Mouse (Mus musculus): ENCODE measurements around the gene Cdh23. TPM values are rescaled to one million over a fixed set of nuclear protein-coding genes. Genes with fewer than 3 reads are reported as not detected.

The Cdh23 gene
- polyA plus RNA-seq, 1 experiment from 2014 or later: 2.7 TPM

DNA sequence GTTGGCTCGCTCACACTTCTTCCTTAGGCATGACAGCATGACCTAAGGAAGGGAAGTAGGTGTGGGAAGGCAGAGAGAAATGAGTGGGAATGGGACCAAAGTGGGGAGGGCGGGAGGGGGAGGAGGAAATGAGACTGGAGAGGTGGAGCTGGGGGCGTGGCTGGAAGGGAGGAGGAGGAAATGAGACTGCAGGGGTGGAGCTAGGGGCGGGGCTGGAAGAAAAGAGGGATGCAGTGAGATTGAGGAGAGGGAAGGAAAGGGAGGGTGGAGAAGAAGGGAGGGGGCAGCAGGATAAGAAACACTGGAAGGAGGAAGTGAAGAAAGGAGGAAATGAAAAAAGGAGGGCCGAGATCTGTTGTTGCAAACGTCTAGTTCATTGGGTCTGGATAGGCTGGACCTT lies 5.3 kb downstream of the Cdh23 start:
- no peak overlapping the region for H3K27ac ChIP-seq (ENCODE audit: low read length)
- peaks cover 28% of the 10 kb centered on the region for H3K4me1 ChIP-seq (replicated peaks; ENCODE audit: control insufficient read depth, insufficient read depth, low read length)
- no peaks in the 10 kb centered on the region for H3K36me3 ChIP-seq (ENCODE audit: control insufficient read depth, insufficient read depth)
- no peak overlapping the region for H3K4me3 ChIP-seq (replicated peaks; ENCODE audit: low read length)
- H3K9ac ChIP-seq (replicated peaks; ENCODE audit: low read depth, low read length): no peak overlapping the region
- H3K4me2 ChIP-seq (ENCODE audit: low read length): no peak overlapping the region
- H3K27me3 ChIP-seq (replicated peaks; ENCODE audit: control insufficient read depth, insufficient read depth, low read length): peaks cover 32% of the 10 kb centered on the region
- ATAC-seq: no peak
- WGBS: 40% methylated on average over 6 of the region's 6 CpGs
- H3K9me3 ChIP-seq (ENCODE audit: control insufficient read depth, low read length): no peaks in the 10 kb centered on the region

DNA sequence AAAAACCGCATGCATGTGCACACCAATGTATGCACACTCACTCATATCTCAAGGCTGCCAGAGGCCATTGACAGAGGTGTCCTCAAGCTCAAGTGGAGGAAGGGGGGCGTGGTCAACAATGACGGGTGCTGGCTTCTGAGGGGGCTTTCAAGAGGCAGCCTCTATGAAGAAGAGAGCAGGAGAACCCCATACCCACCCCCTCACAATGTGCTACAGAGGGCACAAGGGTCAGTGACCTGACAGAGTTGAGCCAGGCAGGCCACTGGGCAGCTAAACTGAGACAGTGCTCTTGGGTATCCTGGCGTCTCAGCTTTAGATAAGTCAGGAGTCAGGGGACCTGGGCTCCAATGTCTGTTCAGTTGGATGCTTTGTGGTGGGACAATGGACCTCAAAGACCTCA lies 6.9 kb downstream of the Cdh23 start:
- 81% methylated on average over 4 of the region's 4 CpGs for WGBS
- Histone ChIP-seq H3K36me3 (ENCODE audit: control insufficient read depth, insufficient read depth) (no peaks in the 10 kb centered on the region), H3K4me3 (replicated peaks; ENCODE audit: low read length) (no peak overlapping the region), H3K9me3 (ENCODE audit: control insufficient read depth, low read length) (no peaks in the 10 kb centered on the region), H3K4me2 (ENCODE audit: low read length) (no peak overlapping the region), H3K27ac (ENCODE audit: low read length) (no peak overlapping the region), H3K4me1 (replicated peaks; ENCODE audit: control insufficient read depth, insufficient read depth, low read length) (peaks cover 32% of the 10 kb centered on the region), H3K27me3 (replicated peaks; ENCODE audit: control insufficient read depth, insufficient read depth, low read length) (peaks cover 48% of the 10 kb centered on the region), H3K9ac (replicated peaks; ENCODE audit: low read depth, low read length) (no peak overlapping the region)
- ATAC-seq: no peak

DNA sequence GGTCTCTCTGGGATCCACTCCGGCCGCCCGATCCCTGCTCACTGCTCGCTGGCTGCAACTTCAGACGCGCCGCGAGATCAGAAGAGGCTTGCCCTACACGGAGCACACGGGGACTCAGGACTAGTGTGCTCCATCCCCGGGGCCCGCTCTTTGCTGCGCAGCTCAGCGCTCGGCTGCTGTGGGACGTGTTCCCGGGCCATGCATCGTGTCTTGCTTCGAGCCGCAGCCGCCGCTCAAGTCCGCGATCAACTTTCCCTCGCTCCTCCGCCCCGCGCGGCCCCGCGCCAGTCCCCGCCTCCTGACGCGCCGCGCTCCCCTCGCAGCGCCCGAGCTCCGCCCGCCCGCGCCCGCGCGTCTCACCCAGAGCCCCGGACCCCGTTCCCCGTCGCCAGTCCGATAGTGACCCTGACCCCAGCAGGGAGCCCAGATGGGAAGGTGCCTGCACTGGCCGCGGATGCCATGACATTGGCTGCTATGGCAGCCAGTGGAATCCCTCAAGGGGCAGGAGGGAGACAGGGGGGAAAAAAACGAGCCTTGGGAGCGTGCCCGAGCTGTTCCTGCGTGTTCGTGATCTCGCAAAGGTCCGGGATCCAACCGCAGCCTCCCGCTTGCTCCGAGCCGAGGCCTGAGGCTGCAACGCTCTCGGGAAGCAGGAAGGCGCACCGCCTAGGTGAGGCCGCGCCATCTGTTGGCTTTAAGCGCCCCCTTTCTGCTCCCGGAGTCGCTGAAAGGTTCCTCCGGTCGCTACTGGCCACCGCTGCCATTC lies 9.1 kb downstream of the Cdh23 start:
- Histone ChIP-seq H3K4me3 (replicated peaks; ENCODE audit: low read length) (peak overlapping the region; percentile 78), H3K36me3 (ENCODE audit: control insufficient read depth, insufficient read depth) (no peaks in the 10 kb centered on the region), H3K9ac (replicated peaks; ENCODE audit: low read depth, low read length) (peak overlapping the region; percentile 73), H3K4me2 (ENCODE audit: low read length) (peak overlapping the region; percentile 100), H3K27me3 (replicated peaks; ENCODE audit: control insufficient read depth, insufficient read depth, low read length) (peaks cover 56% of the 10 kb centered on the region), H3K9me3 (ENCODE audit: control insufficient read depth, low read length) (no peaks in the 10 kb centered on the region), H3K27ac (ENCODE audit: low read length) (no peak overlapping the region), H3K4me1 (replicated peaks; ENCODE audit: control insufficient read depth, insufficient read depth, low read length) (peaks cover 31% of the 10 kb centered on the region)
- peak; percentile 69 for ATAC-seq
- under 1% methylated on average over 65 of the region's 76 CpGs for WGBS

DNA sequence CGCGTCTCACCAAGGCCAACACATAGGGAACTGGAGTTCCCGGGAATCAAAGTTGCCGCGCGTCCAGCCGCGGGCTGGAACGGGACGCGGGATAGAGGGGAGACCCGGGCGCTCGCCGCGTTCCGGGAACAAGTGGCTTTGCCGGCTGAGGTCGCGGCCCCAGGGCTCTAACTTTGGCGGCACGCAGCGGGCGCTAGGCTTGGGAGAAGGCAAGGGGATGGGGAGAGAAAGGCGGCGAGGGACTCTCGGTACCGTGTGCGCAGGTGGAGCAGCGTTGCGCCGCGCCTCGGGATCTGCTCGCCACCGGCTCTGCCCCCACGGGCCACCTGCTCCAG lies 9.7 kb downstream of the Cdh23 start:
- 0 out of 2 replicates have a peak, but pooled peaks have one; percentile 5 for ATAC-seq
- peaks cover 25% of the 10 kb centered on the region for H3K4me1 ChIP-seq (replicated peaks; ENCODE audit: control insufficient read depth, insufficient read depth, low read length)
- peak overlapping the region; percentile 100 for H3K4me2 ChIP-seq (ENCODE audit: low read length)
- WGBS: under 1% methylated on average over 37 of the region's 37 CpGs
- no peak overlapping the region for H3K27ac ChIP-seq (ENCODE audit: low read length)
- peak overlapping the region; percentile 73 for H3K9ac ChIP-seq (replicated peaks; ENCODE audit: low read depth, low read length)
- no peaks in the 10 kb centered on the region for H3K9me3 ChIP-seq (ENCODE audit: control insufficient read depth, low read length)
- H3K27me3 ChIP-seq (replicated peaks; ENCODE audit: control insufficient read depth, insufficient read depth, low read length): peaks cover 56% of the 10 kb centered on the region
- H3K4me3 ChIP-seq (replicated peaks; ENCODE audit: low read length): peak overlapping the region; percentile 78
- no peaks in the 10 kb centered on the region for H3K36me3 ChIP-seq (ENCODE audit: control insufficient read depth, insufficient read depth)

DNA sequence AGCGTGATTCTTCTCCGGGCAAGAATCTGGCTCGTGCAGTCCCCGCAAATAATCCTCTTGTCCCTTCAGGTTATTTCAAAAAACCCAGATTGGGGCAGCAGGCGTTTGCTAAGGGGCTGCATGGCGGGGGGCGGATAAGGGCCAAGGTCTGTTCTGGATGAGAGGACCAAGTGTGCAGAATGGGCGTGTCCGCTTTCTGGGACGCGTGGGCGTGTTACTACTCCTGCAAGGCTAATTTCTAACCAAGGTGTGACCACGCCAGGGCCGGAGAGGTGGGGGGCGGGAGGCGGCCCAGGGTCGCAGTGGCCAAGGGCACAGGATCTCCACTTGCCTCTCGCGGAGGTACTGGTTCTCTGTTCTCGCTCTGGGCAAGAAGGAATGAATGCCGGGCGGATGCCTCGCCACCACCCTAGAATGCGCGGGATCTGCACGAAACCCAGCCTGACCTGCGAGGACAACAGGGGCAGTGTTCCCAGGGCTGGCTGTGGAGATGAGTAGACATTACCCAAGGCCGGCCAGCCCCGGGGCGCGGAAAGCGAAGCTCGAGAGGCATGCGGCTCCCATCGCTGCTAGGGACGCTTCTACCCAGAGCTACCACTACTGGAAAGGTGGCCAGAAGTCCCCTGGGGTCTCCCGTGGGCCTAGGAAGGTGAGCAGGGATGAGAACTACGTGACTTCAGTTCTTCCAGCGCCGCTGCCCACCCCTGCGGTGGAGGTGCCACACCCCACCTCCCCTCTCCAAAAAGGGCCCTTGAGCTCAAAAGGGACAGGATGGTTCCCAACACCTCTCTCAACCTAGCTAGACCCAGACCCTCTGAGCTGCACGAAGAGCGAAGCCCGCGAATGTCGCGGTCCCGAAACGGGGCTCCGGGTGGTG lies 10.3 kb downstream of the Cdh23 start:
- WGBS: 6% methylated on average over 50 of the region's 50 CpGs
- Histone ChIP-seq H3K9ac (replicated peaks; ENCODE audit: low read depth, low read length) (no peak overlapping the region), H3K4me3 (replicated peaks; ENCODE audit: low read length) (peak overlapping the region; percentile 78), H3K4me1 (replicated peaks; ENCODE audit: control insufficient read depth, insufficient read depth, low read length) (peaks cover 19% of the 10 kb centered on the region), H3K27me3 (replicated peaks; ENCODE audit: control insufficient read depth, insufficient read depth, low read length) (peaks cover 56% of the 10 kb centered on the region), H3K9me3 (ENCODE audit: control insufficient read depth, low read length) (no peaks in the 10 kb centered on the region), H3K4me2 (ENCODE audit: low read length) (peak overlapping the region; percentile 100), H3K36me3 (ENCODE audit: control insufficient read depth, insufficient read depth) (no peaks in the 10 kb centered on the region), H3K27ac (ENCODE audit: low read length) (no peak overlapping the region)
- ATAC-seq: no peak

DNA sequence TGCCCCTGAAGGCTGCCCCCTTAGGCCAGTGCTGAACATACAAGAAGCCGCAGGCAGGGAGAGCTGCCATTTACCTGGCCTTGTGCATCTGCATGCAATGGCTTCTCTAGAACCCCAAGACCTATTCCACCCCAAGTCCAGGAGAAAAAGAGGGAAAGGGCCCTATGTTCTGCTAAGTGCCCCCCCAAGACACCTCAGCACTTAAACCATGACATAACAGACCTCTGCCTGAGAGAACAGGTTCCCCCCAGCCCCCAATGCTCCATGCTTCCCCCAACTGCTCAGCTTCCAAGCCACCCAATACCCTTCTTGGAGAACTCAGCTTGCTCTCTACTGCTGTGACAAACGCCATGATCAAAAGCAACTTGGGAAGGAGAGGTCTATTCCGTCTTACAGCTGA lies 17.4 kb downstream of the Cdh23 start:
- Histone ChIP-seq H3K36me3 (ENCODE audit: control insufficient read depth, insufficient read depth) (no peaks in the 10 kb centered on the region), H3K4me2 (ENCODE audit: low read length) (no peak overlapping the region), H3K9me3 (ENCODE audit: control insufficient read depth, low read length) (no peaks in the 10 kb centered on the region; the same call in 1 of the 2 replicates), H3K27me3 (replicated peaks; ENCODE audit: control insufficient read depth, insufficient read depth, low read length) (peaks cover 4% of the 10 kb centered on the region), H3K4me1 (replicated peaks; ENCODE audit: control insufficient read depth, insufficient read depth, low read length) (no peaks in the 10 kb centered on the region), H3K27ac (ENCODE audit: low read length) (no peak overlapping the region), H3K4me3 (replicated peaks; ENCODE audit: low read length) (no peak overlapping the region), H3K9ac (replicated peaks; ENCODE audit: low read depth, low read length) (no peak overlapping the region)
- no peak for ATAC-seq
- 84% methylated on average over 3 of the region's 3 CpGs for WGBS

DNA sequence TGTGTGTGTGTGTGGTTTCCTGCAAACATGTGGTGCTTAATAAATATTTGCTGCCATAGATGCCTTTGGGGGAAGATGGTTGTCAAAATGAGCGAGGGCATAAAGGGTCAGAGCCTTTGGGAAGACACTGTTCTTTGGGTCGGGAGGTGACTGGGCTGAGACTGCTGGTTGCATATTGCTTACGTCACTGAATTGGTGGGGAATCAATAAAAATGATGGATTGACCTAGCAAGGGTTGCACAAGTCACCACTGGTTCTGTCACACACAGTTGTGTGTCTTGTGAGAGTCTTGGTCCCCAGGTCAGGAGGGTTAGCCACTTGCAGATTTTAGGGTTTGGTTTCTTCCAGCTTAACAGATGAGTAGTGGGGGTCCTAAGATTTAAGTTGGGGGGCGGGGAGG lies 19.0 kb downstream of the Cdh23 start:
- H3K27me3 ChIP-seq (replicated peaks; ENCODE audit: control insufficient read depth, insufficient read depth, low read length): no peaks in the 10 kb centered on the region; the same call in 1 of the 2 replicates
- no peaks in the 10 kb centered on the region; the same call in 1 of the 2 replicates for H3K9me3 ChIP-seq (ENCODE audit: control insufficient read depth, low read length)
- no peaks in the 10 kb centered on the region for H3K36me3 ChIP-seq (ENCODE audit: control insufficient read depth, insufficient read depth)
- WGBS: 76% methylated on average over 4 of the region's 4 CpGs
- H3K4me2 ChIP-seq (ENCODE audit: low read length): no peak overlapping the region
- H3K4me3 ChIP-seq (replicated peaks; ENCODE audit: low read length): no peak overlapping the region
- no peaks in the 10 kb centered on the region for H3K4me1 ChIP-seq (replicated peaks; ENCODE audit: control insufficient read depth, insufficient read depth, low read length)
- no peak for ATAC-seq
- H3K27ac ChIP-seq (ENCODE audit: low read length): no peak overlapping the region
- no peak overlapping the region for H3K9ac ChIP-seq (replicated peaks; ENCODE audit: low read depth, low read length)

DNA sequence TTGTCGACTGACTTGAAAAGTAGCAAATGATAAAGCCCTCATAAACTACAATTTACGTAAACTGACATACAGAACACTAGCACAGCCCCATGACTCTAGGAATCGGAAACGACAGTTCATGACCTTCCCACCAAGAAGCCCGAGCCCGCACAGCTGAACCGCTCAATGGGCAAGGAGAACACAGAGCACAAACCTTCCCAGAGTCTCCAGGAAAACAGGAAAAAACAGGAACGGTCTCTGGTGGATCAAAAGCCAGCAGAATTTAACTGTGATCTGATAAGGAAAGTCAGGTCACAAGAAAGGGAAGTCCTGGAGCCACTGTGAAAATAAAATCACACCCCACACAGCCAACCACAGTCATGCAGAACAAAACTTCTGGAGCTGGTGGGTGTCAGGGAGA lies 26.1 kb downstream of the Cdh23 start:
- H3K36me3 ChIP-seq (ENCODE audit: control insufficient read depth, insufficient read depth): no peaks in the 10 kb centered on the region
- H3K27ac ChIP-seq (ENCODE audit: low read length): no peak overlapping the region
- no peak for ATAC-seq
- no peaks in the 10 kb centered on the region; the same call in 1 of the 2 replicates for H3K9me3 ChIP-seq (ENCODE audit: control insufficient read depth, low read length)
- H3K4me2 ChIP-seq (ENCODE audit: low read length): no peak overlapping the region
- H3K9ac ChIP-seq (replicated peaks; ENCODE audit: low read depth, low read length): no peak overlapping the region
- 87% methylated on average over 8 of the region's 8 CpGs for WGBS
- no peak overlapping the region for H3K4me3 ChIP-seq (replicated peaks; ENCODE audit: low read length)
- H3K4me1 ChIP-seq (replicated peaks; ENCODE audit: control insufficient read depth, insufficient read depth, low read length): no peaks in the 10 kb centered on the region
- no peaks in the 10 kb centered on the region for H3K27me3 ChIP-seq (replicated peaks; ENCODE audit: control insufficient read depth, insufficient read depth, low read length)

DNA sequence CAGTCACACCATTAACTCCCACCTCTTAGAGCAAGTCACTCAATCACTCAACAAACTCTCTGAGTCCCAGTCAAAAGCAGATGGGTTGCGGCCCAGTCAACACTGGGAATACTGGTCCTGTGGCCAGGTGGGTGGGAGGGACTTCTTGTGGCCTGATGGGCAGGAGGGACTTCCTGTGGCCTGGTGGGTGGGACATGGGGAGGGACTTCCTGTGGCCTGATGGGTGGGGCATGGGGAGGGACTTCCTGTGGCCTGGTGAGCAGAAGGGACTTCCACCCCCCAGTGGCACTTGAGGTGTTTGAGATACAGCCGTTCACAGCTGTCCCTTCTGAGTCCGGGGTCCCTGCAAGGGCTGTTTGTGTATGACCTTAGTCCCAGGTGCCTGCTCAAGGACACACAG lies 27.7 kb downstream of the Cdh23 start:
- ATAC-seq: no peak
- H3K4me1 ChIP-seq (replicated peaks; ENCODE audit: control insufficient read depth, insufficient read depth, low read length): no peaks in the 10 kb centered on the region
- WGBS: 89% methylated on average over 3 of the region's 3 CpGs
- H3K27me3 ChIP-seq (replicated peaks; ENCODE audit: control insufficient read depth, insufficient read depth, low read length): no peaks in the 10 kb centered on the region
- H3K9me3 ChIP-seq (ENCODE audit: control insufficient read depth, low read length): no peaks in the 10 kb centered on the region
- no peak overlapping the region for H3K4me3 ChIP-seq (replicated peaks; ENCODE audit: low read length)
- no peak overlapping the region for H3K4me2 ChIP-seq (ENCODE audit: low read length)
- H3K36me3 ChIP-seq (ENCODE audit: control insufficient read depth, insufficient read depth): no peaks in the 10 kb centered on the region
- H3K9ac ChIP-seq (replicated peaks; ENCODE audit: low read depth, low read length): no peak overlapping the region
- no peak overlapping the region for H3K27ac ChIP-seq (ENCODE audit: low read length)
